Comparison of ENCODE assay signal across 8 mouse cellular contexts in genomic region chr13:30136923-30137629, GRCm38 (mm10). TPM values are rescaled to one million over a fixed set of nuclear protein-coding genes. Genes with fewer than 3 reads are reported as not detected.
DNase-seq lines count a peak whose midpoint lies in the region; ATAC-seq and TF ChIP-seq lines count a peak whose summit lies in the region.

No protein-coding gene starts in this region.

- no peak for DNase-seq in layer of hippocampus, adult 2 months (ENCODE audit: low spot score in 2 of 2)
- no peak for DNase-seq in layer of hippocampus, postnatal 14 days (ENCODE audit: low spot score in 2 of 2)
- peak; percentile 28 for DNase-seq in induced T-regulatory cell, adult 2 months (ENCODE audit: low read depth)
- no peak for DNase-seq in ovary, postnatal 14 days (ENCODE audit: low spot score)

- TF ChIP-seq POLR2A in myocyte (IDR thresholded peaks at IDR 0.05; ENCODE audit: insufficient read length, low read depth) = no peak

- H3K9ac ChIP-seq in embryonic facial prominence, embryonic 13.5 days = peak overlapping the region; percentile 83

- H3K4me3 ChIP-seq in layer of hippocampus, adult 2 months = peak overlapping the region; percentile 68
- H3K4me3 ChIP-seq in embryonic facial prominence, embryonic 13.5 days = peak overlapping the region; percentile 66
- H3K4me3 ChIP-seq in myocyte = peak overlapping the region; percentile 42

- 22% methylated on average over 13 of the region's 13 CpGs for WGBS in embryonic facial prominence, embryonic 13.5 days

- H3K9me3 ChIP-seq in embryonic facial prominence, embryonic 13.5 days = no peaks in the 10 kb centered on the region

- H3K4me1 ChIP-seq in embryonic facial prominence, embryonic 13.5 days = peaks cover 14% of the 10 kb centered on the region; the same call in 1 of the 2 replicates

- no peak for ATAC-seq in embryonic facial prominence, embryonic 13.5 days (ENCODE audit: insufficient number of reproducible peaks, insufficient read depth, low FRiP score, low TSS enrichment, low read depth)
- ATAC-seq in megakaryocyte progenitor cell, adult 5-6 weeks (replicated peaks; ENCODE audit: poor library complexity) = no peak
- ATAC-seq in CD4-positive, CD25-positive, alpha-beta regulatory T cell, adult 4 months = no peak

- H3K79me2 ChIP-seq in myocyte (ENCODE audit: control insufficient read depth, insufficient read depth) = no peaks in the 10 kb centered on the region

- no peak for TF ChIP-seq CTCF in layer of hippocampus, adult 2 months (conservative IDR thresholded peaks at IDR 0.05)

- H3K36me3 ChIP-seq in embryonic facial prominence, embryonic 13.5 days = no peaks in the 10 kb centered on the region
- no peaks in the 10 kb centered on the region for H3K36me3 ChIP-seq in myocyte (ENCODE audit: control insufficient read depth, insufficient read depth)

- no peak overlapping the region for H3K27ac ChIP-seq in layer of hippocampus, adult 2 months
- peak overlapping the region; percentile 39; the same call in 1 of the 2 replicates for H3K27ac ChIP-seq in embryonic facial prominence, embryonic 13.5 days

- H3K4me2 ChIP-seq in embryonic facial prominence, embryonic 13.5 days = peak overlapping the region; percentile 92
- H3K4me2 ChIP-seq in myocyte (ENCODE audit: low read depth) = peak overlapping the region; percentile 88

- H3K27me3 ChIP-seq in embryonic facial prominence, embryonic 13.5 days = peaks cover 13% of the 10 kb centered on the region
- no peaks in the 10 kb centered on the region for H3K27me3 ChIP-seq in myocyte (ENCODE audit: control insufficient read depth, insufficient read depth, insufficient read length)

- H3ac ChIP-seq in myocyte (ENCODE audit: control insufficient read depth, insufficient read length) = peak overlapping the region; percentile 50

TF ChIP-seq in myocyte, 11 proteins besides CTCF, POLR2A, EP300 and RAD21:
- TF ChIP-seq POLR2AphosphoS2 (IDR thresholded peaks at IDR 0.05; ENCODE audit: insufficient read length, low read depth) (no peak), CEBPB (IDR thresholded peaks at IDR 0.05; ENCODE audit: insufficient read depth, poor library complexity, severe bottlenecking) (no peak), MYOD1 (IDR thresholded peaks at IDR 0.05; ENCODE audit: control insufficient read depth in 1 of 3, insufficient read length in 2 of 3, low read depth in 2 of 3) (no peak), MAX (IDR thresholded peaks at IDR 0.05; ENCODE audit: low read depth) (no peak), E2F4 (IDR thresholded peaks at IDR 0.05; ENCODE audit: insufficient read depth) (no peak), SRF (IDR thresholded peaks at IDR 0.05; ENCODE audit: control insufficient read depth, insufficient read length, low read depth) (no peak), MYOG (IDR thresholded peaks at IDR 0.05; ENCODE audit: control insufficient read depth in 1 of 3, insufficient read depth in 1 of 3, insufficient read length in 2 of 3, low read depth in 2 of 3) (no peak), REST (IDR thresholded peaks at IDR 0.05; ENCODE audit: insufficient read depth, insufficient read length) (no peak), USF1 (IDR thresholded peaks at IDR 0.05; ENCODE audit: low read depth) (no peak), TCF12 (IDR thresholded peaks at IDR 0.05; ENCODE audit: insufficient read depth, poor library complexity, severe bottlenecking) (no peak), TCF3 (IDR thresholded peaks at IDR 0.05; ENCODE audit: insufficient read length, low read depth) (no peak)
TF ChIP-seq in myocyte: peak in this region for 0.

RNA-seq across cellular contexts. Expression of gene Mboat1, which starts 0.8 kb away (rescaled TPM):
- total RNA-seq in layer of hippocampus, adult 2 months (2021) = 1 to 10 TPM; 1.5 to 2.2 TPM
- total RNA-seq in layer of hippocampus, postnatal 14 days (2021) = 1 to 10 TPM; 1.1 to 1.3 TPM
- 12.3 and 13.5 TPM in 2 replicates for polyA plus RNA-seq in embryonic facial prominence, embryonic 13.5 days (2015; fragmentation: Nextera tagmentation; extraction: Ambion mirVana)
- 6.9 TPM for polyA plus RNA-seq in myocyte (2012; fragmentation: generic; extraction: Trizol)
- 8.6 and 11.2 TPM in 2 replicates for total RNA-seq in megakaryocyte progenitor cell, adult 5-6 weeks (2015)
- total RNA-seq in megakaryocyte progenitor cell, adult 5-6 weeks (2017) = 8.5 and 9.6 TPM in 2 replicates
- 1 to 10 TPM; 9.6 to 9.8 TPM for polyA plus RNA-seq in CD4-positive, CD25-positive, alpha-beta regulatory T cell, adult 4 months (2017; shearing (Covaris generic))
